8 mouse cellular contexts compared by ENCODE assay signal in the genomic region with DNA sequence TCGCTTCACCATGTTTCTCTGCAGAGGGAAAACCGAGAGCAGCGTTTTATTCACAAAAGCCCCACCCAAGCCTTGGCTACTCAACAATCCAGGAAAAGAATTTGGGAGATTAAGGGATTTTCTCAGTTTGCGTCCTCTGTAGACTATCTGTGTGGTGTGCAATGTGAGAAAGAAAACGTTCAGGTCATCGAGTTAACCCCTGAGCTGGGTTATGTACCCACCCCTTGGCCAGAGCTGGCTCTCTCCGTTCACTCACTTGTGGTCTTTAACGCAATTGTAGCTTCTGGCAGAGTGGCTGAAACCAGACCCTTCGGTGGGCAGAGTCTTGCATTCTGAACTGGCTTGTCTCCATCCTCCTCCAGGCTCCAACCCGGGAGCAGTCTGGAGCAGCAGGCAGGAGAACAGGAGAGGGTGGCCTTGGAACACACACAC. TPM values are rescaled to one million over a fixed set of nuclear protein-coding genes. Genes with fewer than 3 reads are reported as not detected.
DNase-seq lines count a peak whose midpoint lies in the region.

No protein-coding gene starts in this region.

- DNase-seq in adrenal gland, postnatal 10 days = peak; percentile 23
- DNase-seq in adrenal gland, adult 2 months = no peak
- peak; percentile 14 for DNase-seq in ovary, postnatal 36 days (ENCODE audit: low spot score)
- no peak for DNase-seq in ovary, adult 18-20 months (ENCODE audit: low spot score)
- peak; percentile 32 for DNase-seq in kidney, postnatal 10 days
- DNase-seq in testis, postnatal 10 days (ENCODE audit: low spot score) = peak; percentile 47
- no peak for DNase-seq in cerebellum, adult 11 months
- DNase-seq in thymus, postnatal 0 days (ENCODE audit: low spot score) = no peak

RNA-seq across cellular contexts. Expression of gene Fmo1, which starts 6.8 kb away (rescaled TPM):
- total RNA-seq in adrenal gland, postnatal 10 days (2021) = 100 to 1,000 TPM; 192 to 215 TPM
- 100 to 1,000 TPM; 241 to 652 TPM for total RNA-seq in adrenal gland, adult 2 months (2021)
- polyA plus RNA-seq in adrenal gland, adult 2 months (2012; rRNA removed) = 20.8 and 29.8 TPM in 2 replicates
- polyA plus RNA-seq in thymus, postnatal 0 days (2015; fragmentation: Nextera tagmentation; extraction: Ambion mirVana) = 23.0 and 28.6 TPM in 2 replicates

RNA-seq across cellular contexts. Expression of gene Fmo2, which starts 39.0 kb away (rescaled TPM):
- 10 to 100 TPM; 24.5 to 45.3 TPM for total RNA-seq in adrenal gland, postnatal 10 days (2021)
- 10 to 100 TPM; 45.6 to 72.3 TPM for total RNA-seq in adrenal gland, adult 2 months (2021)
- polyA plus RNA-seq in adrenal gland, adult 2 months (2012; rRNA removed) = 2.4 and 10.4 TPM in 2 replicates
- polyA plus RNA-seq in thymus, postnatal 0 days (2015; fragmentation: Nextera tagmentation; extraction: Ambion mirVana) = 0.68 and 0.76 TPM in 2 replicates

RNA-seq across cellular contexts. Expression of gene Fmo4, which starts 45.8 kb away (rescaled TPM):
- 1 to 10 TPM; 2.2 to 4.0 TPM for total RNA-seq in adrenal gland, postnatal 10 days (2021)
- 1 to 10 TPM; 1.2 to 2.1 TPM for total RNA-seq in adrenal gland, adult 2 months (2021)
- 0.17 and 0.46 TPM in 2 replicates for polyA plus RNA-seq in adrenal gland, adult 2 months (2012; rRNA removed)
- polyA plus RNA-seq in thymus, postnatal 0 days (2015; fragmentation: Nextera tagmentation; extraction: Ambion mirVana) = 0.05 and 0.18 TPM in 2 replicates

Comparison
In these comparisons a context has a peak if more than half of its experiments do, and no peak if none do; other contexts are left out.
1. DNase-seq: peak in adrenal gland, postnatal 10 days (single experiment), ovary, postnatal 36 days (single experiment), kidney, postnatal 10 days (single experiment) and testis, postnatal 10 days (single experiment); none in adrenal gland, adult 2 months (single experiment), ovary, adult 18-20 months (single experiment), cerebellum, adult 11 months (single experiment) and thymus, postnatal 0 days (single experiment).